Mouse (Mus musculus) kidney, postnatal 4 days (tissue): ENCODE measurements around the gene Prune1.
A peak's percentile ranks its signal among the peaks of the same experiment; 100 is the strongest.

Source experiments
- DNase-seq, 2 experiments: peaks; one replicate each; pipeline ENCODE4 v3.0.0; 2021; ENCODE audit warnings: mixed read lengths in 2 of 2

The Prune1 gene

GRCm38 (mm10) chr3:95276428-95276934, 5.4 kb downstream of the Prune1 start:
- DNase-seq: no peak

GRCm38 (mm10) chr3:95275161-95275560, 6.7 kb downstream of the Prune1 start:
- DNase-seq: no peak

GRCm38 (mm10) chr3:95274453-95274852, 7.4 kb downstream of the Prune1 start:
- DNase-seq: no peak

GRCm38 (mm10) chr3:95273471-95273870, 8.4 kb downstream of the Prune1 start:
- no peak for DNase-seq

GRCm38 (mm10) chr3:95270766-95271364, 11.0 kb downstream of the Prune1 start:
- DNase-seq: no peak

- DNase-seq: no peak
Measured at GRCm38 (mm10) chr3:95269789-95270188, 12.1 kb downstream of the Prune1 start.

GRCm38 (mm10) chr3:95267855-95268254, 14.0 kb downstream of the Prune1 start:
- DNase-seq: no peak

- no peak for DNase-seq
Measured at GRCm38 (mm10) chr3:95266052-95266451, 15.8 kb downstream of the Prune1 start.

- no peak for DNase-seq
Measured at GRCm38 (mm10) chr3:95264724-95265123, 17.2 kb downstream of the Prune1 start.

- DNase-seq: peak; percentile 86 to 90
Measured at GRCm38 (mm10) chr3:95263089-95263739, 18.7 kb downstream of the Prune1 start.

GRCm38 (mm10) chr3:95261975-95262374, 19.9 kb downstream of the Prune1 start:
- DNase-seq: no peak

- no peak for DNase-seq
Measured at GRCm38 (mm10) chr3:95256931-95257330, 24.9 kb downstream of the Prune1 start.

- no peak for DNase-seq
Measured at GRCm38 (mm10) chr3:95250783-95251424, 31.0 kb downstream of the Prune1 start, which contains the start of gene Bnipl. Bnipl (minus strand) TSS chr3:95251193.

- no peak for DNase-seq
Measured at GRCm38 (mm10) chr3:95250361-95250760, 31.5 kb downstream of the Prune1 start.

GRCm38 (mm10) chr3:95247660-95248336, 34.1 kb downstream of the Prune1 start:
- no peak for DNase-seq

GRCm38 (mm10) chr3:95246465-95247231, 35.2 kb downstream of the Prune1 start:
- peak; percentile 42 to 43 for DNase-seq

GRCm38 (mm10) chr3:95243086-95243485, 38.8 kb downstream of the Prune1 start:
- DNase-seq: no peak

GRCm38 (mm10) chr3:95241498-95241897, 40.4 kb downstream of the Prune1 start, which contains the start of gene Gm128:
Gm128 (minus strand) TSS chr3:95241598.
- DNase-seq: no peak

- peak in 1 of 2 experiments; percentile 37 for DNase-seq
Measured at GRCm38 (mm10) chr3:95240900-95241299, 41.0 kb downstream of the Prune1 start.

- no peak for DNase-seq
Measured at GRCm38 (mm10) chr3:95239971-95240370, 41.9 kb downstream of the Prune1 start.

GRCm38 (mm10) chr3:95239022-95239421, 42.9 kb downstream of the Prune1 start:
- DNase-seq: no peak

- DNase-seq: no peak
Measured at GRCm38 (mm10) chr3:95237541-95238099, 44.3 kb downstream of the Prune1 start.
